Mouse (Mus musculus): Measurements from ENCODE around the gene Pkdrej.
"Not testable (repeated sequence)": the region's sequence is repeated elsewhere in the genome, so short reads cannot be mapped to it uniquely, and the experiment has no call there.

Gene Pkdrej

DNA sequence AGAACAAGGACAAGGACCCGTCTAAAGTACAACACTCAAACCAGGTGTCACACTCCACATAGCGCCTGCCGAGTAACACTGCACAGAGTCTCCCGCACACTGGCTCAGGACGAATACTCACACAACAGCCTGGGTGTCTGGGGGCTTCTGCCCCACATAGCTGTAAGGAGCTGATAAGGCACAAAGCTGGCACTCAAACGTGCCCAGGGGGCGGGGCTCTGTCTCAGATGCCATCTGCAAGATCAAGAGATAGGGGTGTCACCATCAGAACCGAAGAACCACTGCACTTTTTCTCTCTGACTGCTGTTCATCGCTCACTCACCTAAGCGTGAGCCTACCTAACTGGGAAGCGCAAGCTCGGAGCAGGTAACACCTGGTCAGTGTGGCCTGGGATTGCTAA is 12.4 kb downstream of the Pkdrej start:
- no peak for DNase-seq (ENCODE audit: low spot score)

- no peak for DNase-seq (ENCODE audit: low spot score)
Measured at GRCm38 (mm10) chr15:85808434-85808833, 13.1 kb downstream of the Pkdrej start.

DNA sequence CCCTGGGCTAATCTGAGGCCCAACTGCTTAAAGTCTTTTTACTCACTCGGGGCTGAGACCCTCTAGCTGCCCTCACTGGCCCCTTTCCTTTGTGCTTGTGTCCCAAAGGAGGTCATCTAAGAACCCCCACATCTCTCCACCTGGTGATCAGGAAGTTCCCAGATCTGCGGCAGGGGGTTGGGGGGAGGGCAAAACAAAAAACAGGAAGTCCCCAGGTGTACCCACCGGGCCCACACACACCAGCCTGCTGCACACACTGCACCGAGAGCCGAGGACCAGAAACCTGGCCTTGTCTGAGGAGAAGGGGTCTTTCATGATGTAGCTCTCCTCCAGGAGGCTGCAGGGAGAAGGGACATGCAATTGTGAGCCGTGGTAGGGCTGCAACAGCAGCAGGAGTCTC is 13.5 kb downstream of the Pkdrej start:
- DNase-seq (ENCODE audit: low spot score), result no peak

DNA sequence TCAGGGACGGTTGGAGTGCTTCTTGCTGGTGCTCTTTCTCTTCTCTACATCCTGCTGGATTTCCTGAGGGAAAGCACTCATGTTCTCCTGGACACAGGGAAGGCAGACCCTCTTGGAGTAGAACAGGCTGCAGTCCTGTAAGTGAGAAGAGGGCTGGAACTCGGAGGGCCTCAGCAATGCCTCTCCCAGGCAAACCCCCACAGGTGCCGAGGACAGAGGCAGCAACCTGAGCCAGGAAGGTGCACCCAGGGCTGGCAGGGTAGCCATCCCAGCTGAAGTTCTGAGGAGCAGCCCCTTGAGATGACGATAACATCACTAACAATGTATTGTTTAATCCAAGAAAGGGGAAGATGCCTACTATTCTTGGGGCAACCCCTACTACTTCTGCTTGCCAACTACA is 14.1 kb downstream of the Pkdrej start:
- DNase-seq (ENCODE audit: low spot score), result no peak

GRCm38 (mm10) chr15:85806886-85807285 is 14.6 kb downstream of the Pkdrej start:
- DNase-seq (ENCODE audit: low spot score), result no peak

DNA sequence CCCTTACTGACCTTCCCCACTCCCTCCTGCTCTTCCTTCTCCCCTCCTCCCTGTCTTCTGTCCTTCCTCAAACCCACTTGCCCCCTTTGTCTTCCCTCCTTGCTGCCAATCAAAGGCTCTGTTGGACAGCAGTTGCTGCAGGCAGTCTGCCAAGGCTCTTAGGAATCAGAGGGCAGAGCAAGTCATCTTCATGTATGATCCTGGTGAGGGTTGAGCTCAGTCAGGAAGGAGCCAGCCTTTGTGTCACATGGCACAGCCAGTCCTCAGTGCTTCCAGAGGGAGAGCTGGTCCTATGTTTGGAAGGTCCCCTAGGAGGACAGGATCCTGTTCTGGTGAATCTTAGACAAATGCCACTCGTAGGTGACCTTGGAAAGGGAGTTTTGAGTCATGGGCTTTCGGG is 18.6 kb downstream of the Pkdrej start:
- no peak for DNase-seq (ENCODE audit: low spot score)

DNA sequence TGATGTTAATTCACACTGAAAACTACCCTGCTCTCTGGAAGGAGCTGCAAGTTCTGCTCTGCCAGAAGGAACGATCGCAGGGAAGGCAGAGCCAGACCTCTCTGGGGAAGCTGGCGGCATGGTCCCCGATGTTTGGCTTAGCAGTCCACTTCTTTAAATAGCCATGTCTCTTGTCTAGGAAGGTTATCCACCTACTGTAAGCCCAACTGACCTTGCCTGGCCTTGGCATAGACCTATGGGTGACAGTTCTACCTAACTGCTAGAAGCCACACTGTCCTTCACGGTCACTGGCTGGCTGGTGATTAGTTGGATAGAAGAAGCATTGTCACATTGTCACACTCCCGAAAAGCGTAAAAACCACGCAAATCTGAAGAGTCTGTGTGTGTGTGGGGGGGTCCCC is 22.9 kb downstream of the Pkdrej start:
- DNase-seq (ENCODE audit: low spot score), result no peak

GRCm38 (mm10) chr15:85795516-85795915 is 26.0 kb downstream of the Pkdrej start:
- DNase-seq (ENCODE audit: low spot score), result no peak

DNA sequence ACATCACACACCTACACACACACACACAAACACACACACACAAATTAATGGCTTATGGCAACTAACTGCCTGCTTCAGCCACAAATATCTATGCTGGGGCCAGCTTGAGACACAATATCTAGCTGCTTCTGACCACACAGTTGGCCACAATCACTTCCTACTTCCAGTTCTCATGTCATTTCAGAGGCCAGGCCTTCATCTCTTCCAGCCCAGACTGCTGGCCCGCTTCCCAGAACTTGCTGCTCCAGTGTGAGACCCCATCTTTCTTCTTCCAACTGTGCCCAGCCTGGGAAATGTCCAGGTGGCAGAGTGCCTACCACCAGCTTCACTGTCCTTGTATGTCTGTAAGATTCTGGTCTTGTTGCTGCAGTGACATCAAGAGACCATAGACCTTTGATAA is 28.7 kb downstream of the Pkdrej start:
- DNase-seq (ENCODE audit: low spot score), result no peak

- DNase-seq (ENCODE audit: low spot score), result no peak
Measured at GRCm38 (mm10) chr15:85791449-85791848, 30.1 kb downstream of the Pkdrej start.

- DNase-seq (ENCODE audit: low spot score), result no peak
Measured at GRCm38 (mm10) chr15:85788633-85789032, 32.9 kb downstream of the Pkdrej start.

- DNase-seq (ENCODE audit: low spot score), result no peak
Measured at GRCm38 (mm10) chr15:85788051-85788450, 33.5 kb downstream of the Pkdrej start.

DNA sequence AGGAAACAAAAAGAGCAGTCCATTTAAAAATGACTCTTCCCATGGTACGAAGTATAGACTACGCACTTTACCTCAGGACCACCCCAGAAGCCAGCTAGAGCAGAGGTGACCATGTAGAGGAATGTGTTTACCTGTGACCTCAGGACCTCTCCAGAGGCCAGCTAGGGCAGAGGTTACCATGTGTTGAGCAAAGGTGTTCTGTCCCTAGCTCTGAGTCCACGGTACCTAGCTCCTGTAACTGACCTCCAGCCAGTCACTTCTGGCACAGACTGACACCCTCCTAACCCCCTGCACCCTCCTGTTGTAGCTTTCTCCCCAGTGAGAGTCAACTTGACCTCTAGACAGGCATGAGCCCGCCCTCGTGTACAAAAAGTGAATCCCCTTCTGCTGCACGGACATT is 34.1 kb downstream of the Pkdrej start:
- no peak for DNase-seq (ENCODE audit: low spot score)

GRCm38 (mm10) chr15:85786711-85787110 is 34.8 kb downstream of the Pkdrej start:
- no peak for DNase-seq (ENCODE audit: low spot score)

GRCm38 (mm10) chr15:85784341-85784740 is 37.2 kb downstream of the Pkdrej start:
- DNase-seq (ENCODE audit: low spot score), result no peak

DNA sequence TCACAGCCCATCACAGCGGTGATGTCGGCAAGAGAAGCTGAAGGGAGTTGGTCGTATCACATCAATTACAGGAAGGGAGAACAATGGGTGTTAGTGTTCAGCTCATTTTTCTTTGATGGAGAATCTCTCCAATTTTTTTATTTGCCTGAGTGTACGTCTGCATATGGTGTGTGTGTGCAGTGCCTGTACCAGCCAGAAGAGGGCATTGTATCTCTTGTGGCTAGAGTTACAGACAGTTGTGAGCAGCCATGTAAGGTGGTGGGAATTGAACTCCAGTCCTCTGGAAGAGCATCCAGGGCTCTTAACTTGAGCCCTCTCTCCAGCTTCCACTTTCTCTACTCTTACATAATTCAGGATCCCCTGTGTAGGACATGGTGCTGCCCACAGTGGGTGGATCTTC is 38.4 kb downstream of the Pkdrej start:
- no peak for DNase-seq (ENCODE audit: low spot score)

GRCm38 (mm10) chr15:85778891-85779290 is 42.6 kb downstream of the Pkdrej start:
- DNase-seq (ENCODE audit: low spot score), result not testable (repeated sequence)

DNA sequence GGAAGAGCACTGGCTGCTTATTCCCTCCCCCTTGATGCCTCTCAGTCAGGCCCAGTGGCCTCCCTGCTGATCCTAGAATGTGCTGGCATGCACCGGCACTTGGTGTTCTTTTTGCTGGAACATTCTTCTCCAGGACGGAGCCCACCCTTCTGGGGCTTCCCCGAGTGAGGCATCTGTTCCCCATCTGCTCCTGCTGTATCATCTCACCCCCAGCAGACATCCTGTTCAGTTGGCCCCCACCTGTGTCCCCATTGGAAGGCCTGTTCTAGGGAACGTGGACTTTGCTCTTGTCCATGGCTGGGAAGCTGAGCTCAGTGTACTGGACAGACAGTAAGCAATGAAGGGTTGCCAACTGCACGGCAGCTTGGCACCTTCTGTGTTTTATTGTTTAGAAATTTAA is 44.8 kb downstream of the Pkdrej start:
- DNase-seq (ENCODE audit: low spot score), result no peak

- no peak for DNase-seq (ENCODE audit: low spot score)
Measured at GRCm38 (mm10) chr15:85776241-85776640, 45.3 kb downstream of the Pkdrej start.

DNA sequence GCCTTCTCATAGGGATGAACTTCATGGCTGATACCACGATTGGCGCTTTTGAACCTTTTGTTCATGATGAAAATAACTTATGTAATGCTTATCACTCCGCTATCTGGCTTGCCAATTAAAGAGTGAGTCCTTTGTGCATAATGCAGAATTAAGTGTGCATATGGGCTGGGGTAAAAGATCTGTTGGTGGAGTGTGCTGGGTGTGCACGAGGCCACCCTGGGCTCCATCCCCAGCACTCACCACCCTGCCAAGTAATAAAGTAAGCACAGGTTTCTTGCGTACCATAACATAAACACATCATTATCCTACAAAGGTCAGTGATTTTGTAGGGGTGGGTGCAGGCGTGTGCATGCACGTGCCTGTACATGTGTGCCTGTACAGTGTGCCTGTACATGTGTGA is 46.5 kb downstream of the Pkdrej start:
- no peak for DNase-seq (ENCODE audit: low spot score)

GRCm38 (mm10) chr15:85774419-85774818 is 47.1 kb downstream of the Pkdrej start:
- DNase-seq (ENCODE audit: low spot score), result no peak

DNA sequence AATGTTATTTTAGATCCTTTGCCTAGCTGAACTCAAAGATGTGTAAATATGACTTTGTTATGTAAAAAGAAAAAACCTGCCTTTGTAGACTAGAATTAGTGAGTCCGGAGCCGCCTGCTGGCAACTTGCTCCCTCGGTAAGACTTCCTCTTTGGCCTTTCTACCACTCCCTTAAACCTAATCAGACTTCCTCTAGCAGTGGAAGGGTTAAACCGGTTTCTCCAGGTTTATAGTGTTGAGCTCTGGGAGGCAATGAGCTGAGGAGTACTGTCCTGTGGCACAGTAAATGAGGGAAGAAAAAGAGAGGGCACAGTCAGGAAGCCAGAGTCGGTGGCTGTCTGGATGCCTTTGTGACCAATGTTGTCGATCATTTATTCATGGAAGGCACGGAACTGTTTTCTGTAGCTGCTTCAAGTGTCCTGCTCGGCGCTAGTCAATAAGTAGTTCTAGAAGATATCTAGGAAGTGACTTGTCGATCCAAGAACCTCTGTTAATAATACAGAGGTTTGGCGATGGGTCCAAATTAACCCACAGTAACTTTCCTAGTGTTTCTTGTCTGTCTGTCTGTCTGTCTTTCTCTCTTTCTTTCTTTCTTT is 49.3 kb downstream of the Pkdrej start:
- DNase-seq (ENCODE audit: low spot score), result no peak

DNA sequence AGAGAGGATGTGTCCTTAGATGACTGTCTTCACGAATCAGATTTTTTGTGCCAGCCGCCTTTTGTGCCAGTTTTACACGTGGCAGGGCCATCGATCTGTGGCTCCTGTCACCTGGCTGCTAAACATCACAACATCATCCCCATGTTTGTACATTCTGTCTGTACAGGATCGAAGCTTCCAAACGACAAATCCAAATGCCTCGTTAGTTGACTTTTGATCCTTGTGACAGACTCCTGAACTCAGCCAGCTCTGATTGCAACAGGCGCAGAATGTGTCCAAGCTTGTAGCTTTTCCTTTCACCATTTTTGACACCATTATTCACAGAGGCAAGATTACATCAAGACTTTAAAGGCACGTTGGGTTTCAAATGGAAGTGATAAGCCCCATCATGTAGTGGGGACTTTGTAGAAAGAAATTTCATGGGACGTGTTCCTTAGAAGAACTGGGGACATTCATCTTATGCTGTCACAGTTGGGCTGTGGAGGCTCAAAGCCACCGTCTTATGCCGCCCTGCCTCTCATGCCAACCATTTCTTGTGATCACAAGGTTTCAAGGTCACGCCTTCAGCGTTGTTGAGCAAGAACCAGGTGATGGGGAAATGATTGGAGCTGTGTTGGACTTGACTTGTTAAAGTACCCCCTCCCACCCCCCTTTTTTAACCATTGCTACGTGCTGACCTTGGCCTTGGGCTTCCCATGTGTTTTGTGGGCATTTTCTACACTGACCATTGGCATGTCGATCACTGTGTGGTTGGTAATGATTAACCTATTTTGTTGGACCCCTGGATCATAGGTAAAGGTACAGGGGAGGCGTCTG is 50.0 kb downstream of the Pkdrej start:
- DNase-seq (ENCODE audit: low spot score), result no peak

- no peak for DNase-seq (ENCODE audit: low spot score)
Measured at GRCm38 (mm10) chr15:85768991-85769390, 52.5 kb downstream of the Pkdrej start.
